Mouse (Mus musculus): Measurements from ENCODE around the gene Mctp2. TPM values are rescaled to one million over a fixed set of nuclear protein-coding genes. Genes with fewer than 3 reads are reported as not detected.

Mctp2 gene
- total and polyA plus RNA-seq, 3 experiments, result not detected

GRCm38 (mm10) chr7:72293784-72294538, 12.4 kb downstream of the Mctp2 start:
- no peak overlapping the region for H3K9ac ChIP-seq (ENCODE audit: control insufficient read depth, low read depth, low read length, poor library complexity, severe bottlenecking)
- TF ChIP-seq SIN3A (IDR thresholded peaks at IDR 0.05; ENCODE audit: low read length) (no peak), POLR2AphosphoS5 (IDR thresholded peaks at IDR 0.05; ENCODE audit: borderline replicate concordance, low read depth, low read length) (no peak), ELF1 (IDR thresholded peaks at IDR 0.05; ENCODE audit: low read depth, low read length) (no peak), GATA1 (IDR thresholded peaks at IDR 0.05; ENCODE audit: low read depth, low read length) (no peak), TAL1 (IDR thresholded peaks at IDR 0.05; ENCODE audit: low read length) (no peak), CHD1 (IDR thresholded peaks at IDR 0.05; ENCODE audit: low read depth, low read length) (no peak), KAT2A (conservative IDR thresholded peaks at IDR 0.05; ENCODE audit: low read depth, low read length) (no peak), BHLHE40 (IDR thresholded peaks at IDR 0.05; ENCODE audit: borderline replicate concordance, low read depth, low read length) (no peak), ZMIZ1 (IDR thresholded peaks at IDR 0.05; ENCODE audit: low read depth, low read length) (no peak), UBTF (IDR thresholded peaks at IDR 0.05; ENCODE audit: borderline replicate concordance, insufficient read depth, low read depth, low read length) (no peak), POLR2AphosphoS2 (IDR thresholded peaks at IDR 0.05; ENCODE audit: low read length) (no peak), MEF2A (IDR thresholded peaks at IDR 0.05; ENCODE audit: extremely low read depth, insufficient replicate concordance, low read depth, low read length, poor library complexity, severe bottlenecking) (no peak), ZNF384 (IDR thresholded peaks at IDR 0.05; ENCODE audit: low read depth, low read length) (no peak), MAX (IDR thresholded peaks at IDR 0.05; ENCODE audit: low read length) (no peak), RAD21 (IDR thresholded peaks at IDR 0.05; ENCODE audit: low read depth, low read length) (no peak), MYC (IDR thresholded peaks at IDR 0.05; ENCODE audit: low read depth, low read length) (no peak), TBP (IDR thresholded peaks at IDR 0.05; ENCODE audit: low read depth, low read length) (no peak), EP300 (IDR thresholded peaks at IDR 0.05; ENCODE audit: low read depth in 1 of 2, low read length in 2 of 2) (no peak), HCFC1 (IDR thresholded peaks at IDR 0.05; ENCODE audit: low read depth, low read length) (no peak), RCOR1 (IDR thresholded peaks at IDR 0.05; ENCODE audit: low read depth, low read length) (no peak)
- no peaks in the 10 kb centered on the region for H3K36me3 ChIP-seq (ENCODE audit: control insufficient read depth in 1 of 2, insufficient read depth in 2 of 2, low read length in 2 of 2)
- DNase-seq (ENCODE audit: low read depth, low spot score), result no peak
- H3K9me3 ChIP-seq (replicated peaks; ENCODE audit: insufficient read depth, low read length), result no peaks in the 10 kb centered on the region
- no peaks in the 10 kb centered on the region for H3K79me2 ChIP-seq (ENCODE audit: control insufficient read depth, insufficient read depth, low read length, poor library complexity)
- no peaks in the 10 kb centered on the region for H3K4me1 ChIP-seq (ENCODE audit: control insufficient read depth in 1 of 2, insufficient read depth in 2 of 2, low read length in 2 of 2)
- H3K27me3 ChIP-seq (ENCODE audit: control insufficient read depth in 1 of 2, insufficient read depth in 2 of 2, low read length in 2 of 2), result no peaks in the 10 kb centered on the region
- H3K27ac ChIP-seq (ENCODE audit: control insufficient read depth, low read depth, low read length), result no peak overlapping the region
- H3K4me3 ChIP-seq (ENCODE audit: control insufficient read depth in 1 of 2, insufficient read depth in 1 of 2, low read depth in 2 of 2, low read length in 2 of 2), result no peak overlapping the region
